Mouse (Mus musculus) midbrain, embryonic 11.5 days (tissue): ENCODE measurements around the gene Atg101. TPM values are rescaled to one million over a fixed set of nuclear protein-coding genes. Genes with fewer than 3 reads are reported as not detected.
A peak's percentile ranks its signal among the peaks of the same experiment; 100 is the strongest.

Source experiments
- ATAC-seq: fragments of 200-750 bp; cut with Nextera tagmentation; 2 replicates; pipeline ENCODE4 v1.8.0; 2017; ENCODE audit warnings: moderate TSS enrichment, moderate library complexity; ENCODE audit not compliant: low FRiP score
- DNase-seq: peaks from one replicate; pipeline ENCODE4 v3.0.0; 2015; ENCODE audit warnings: low spot score; ENCODE audit errors: missing footprints
- H3K27ac ChIP-seq: fragments of 300-500 bp; sonication (generic); 2 replicates; pipeline ENCODE4 v1.5.1; 2014; ENCODE audit warnings: low read depth, low read length
- H3K27me3 ChIP-seq: fragments of 300-500 bp; sonication (generic); 2 replicates; pipeline ENCODE4 v1.6.1; 2014; ENCODE audit warnings: mild to moderate bottlenecking, low read length, moderate library complexity, mixed read lengths; ENCODE audit not compliant: control insufficient read depth, insufficient read depth
- H3K36me3 ChIP-seq: fragments of 300-500 bp; sonication (generic); 2 replicates; pipeline ENCODE4 v1.6.1; 2014; ENCODE audit warnings: mild to moderate bottlenecking, low read length, moderate library complexity, mixed read lengths; ENCODE audit not compliant: control insufficient read depth, insufficient read depth
- H3K4me1 ChIP-seq: fragments of 300-500 bp; sonication (generic); 2 replicates; pipeline ENCODE4 v1.6.1; 2014; ENCODE audit warnings: low read length; ENCODE audit not compliant: control insufficient read depth, insufficient read depth
- H3K4me2 ChIP-seq: fragments of 300-500 bp; sonication (generic); 2 replicates; pipeline ENCODE4 v1.6.1; 2014; ENCODE audit warnings: mild to moderate bottlenecking, moderate library complexity
- H3K4me3 ChIP-seq: fragments of 300-500 bp; sonication (generic); 2 replicates; pipeline ENCODE4 v1.5.1; 2014; ENCODE audit warnings: low read depth, low read length
- H3K9ac ChIP-seq: fragments of 300-500 bp; sonication (generic); 2 replicates; pipeline ENCODE4 v1.6.1; 2014; ENCODE audit warnings: low read length
- H3K9me3 ChIP-seq: fragments of 300-500 bp; sonication (generic); 2 replicates; pipeline ENCODE4 v1.6.1; 2016; ENCODE audit warnings: low read length; ENCODE audit not compliant: control insufficient read depth
- WGBS: fragments of 180-500 bp; shearing (Covaris S2); extraction: QIAGEN DNeasy Blood & Tissue Kit; methylation state at CpG from one replicate; pipeline ENCODE4 v1.1.7; 2014; 5-methylcytosine and 5-hydroxymethylcytosine counted together
- polyA plus RNA-seq: library from polyadenylated mRNA; unstranded; fragments of >200 nt; fragmentation: Nextera tagmentation; extraction: Ambion mirVana; gene quantifications from 2 replicates; pipeline ENCODE4 v1.2.1, GENCODE M21; 2014

Gene Atg101
- 57.9 and 67.4 TPM in 2 replicates for polyA plus RNA-seq

GRCm38 (mm10) chr15:101283911-101284750 is at the start of gene Atg101:
Gene Atg101 (plus strand): TSS chr15:101284272.
- H3K27ac ChIP-seq, result peak within 1 kb of the TSS; percentile 18; the same call in 1 of the 2 replicates
- H3K27me3 ChIP-seq, result no peaks in the 10 kb centered on the region

GRCm38 (mm10) chr15:101234611-101235341 is 49.3 kb upstream of the Atg101 start:
- H3K27ac ChIP-seq, result no peak overlapping the region
- H3K9me3 ChIP-seq, result no peaks in the 10 kb centered on the region
- no peak overlapping the region for H3K4me3 ChIP-seq
- 78% methylated on average over 10 of the region's 10 CpGs for WGBS
- peaks cover 4% of the 10 kb centered on the region; the same call in 1 of the 2 replicates for H3K4me1 ChIP-seq
- H3K4me2 ChIP-seq, result no peak overlapping the region
- DNase-seq (peak; percentile 72), ATAC-seq (no peak)
- no peaks in the 10 kb centered on the region; the same call in 1 of the 2 replicates for H3K27me3 ChIP-seq
- H3K9ac ChIP-seq, result no peak overlapping the region
- H3K36me3 ChIP-seq, result peaks cover 7% of the 10 kb centered on the region; the same call in 1 of the 2 replicates

More at GRCm38 (mm10) chr15:101283911-101284750, at the start of gene Atg101:
- Histone ChIP-seq H3K4me2 (peak within 1 kb of the TSS; percentile 65), H3K4me1 (peaks cover 7% of the 10 kb centered on the region), H3K9ac (peak within 1 kb of the TSS; percentile 86), H3K4me3 (peak within 1 kb of the TSS; percentile 93), H3K36me3 (peaks cover under 1% of the 10 kb centered on the region; the same call in 1 of the 2 replicates), H3K9me3 (no peaks in the 10 kb centered on the region)
- under 1% methylated on average over 61 of the region's 61 CpGs for WGBS
- DNase-seq (peak; percentile 99), ATAC-seq (peak; percentile 95)

- no peak overlapping the region for H3K4me2 ChIP-seq
- ATAC-seq (no peak), DNase-seq (no peak)
- H3K4me1 ChIP-seq, result peaks cover 4% of the 10 kb centered on the region; the same call in 1 of the 2 replicates
- no peak overlapping the region for H3K9ac ChIP-seq
- no peak overlapping the region for H3K4me3 ChIP-seq
- 47% methylated on average over 5 of the region's 5 CpGs for WGBS
- H3K27ac ChIP-seq, result no peak overlapping the region
- H3K27me3 ChIP-seq, result no peaks in the 10 kb centered on the region; the same call in 1 of the 2 replicates
- H3K36me3 ChIP-seq, result peaks cover 5% of the 10 kb centered on the region; the same call in 1 of the 2 replicates
- no peaks in the 10 kb centered on the region for H3K9me3 ChIP-seq
These were observed 48.8 kb upstream of the Atg101 start for GRCm38 (mm10) chr15:101235342-101235698.

- Histone ChIP-seq H3K36me3 (peaks cover 3% of the 10 kb centered on the region; the same call in 1 of the 2 replicates), H3K27me3 (no peaks in the 10 kb centered on the region; the same call in 1 of the 2 replicates), H3K9me3 (no peaks in the 10 kb centered on the region), H3K9ac (no peak overlapping the region), H3K4me1 (peaks cover 5% of the 10 kb centered on the region; the same call in 1 of the 2 replicates), H3K27ac (no peak overlapping the region), H3K4me2 (no peak overlapping the region), H3K4me3 (no peak overlapping the region)
- ATAC-seq (no peak), DNase-seq (no peak)
- WGBS, result 55% methylated on average over 12 of the region's 12 CpGs
These were observed 48.2 kb upstream of the Atg101 start for GRCm38 (mm10) chr15:101235728-101236327.

GRCm38 (mm10) chr15:101236878-101237277 is 47.2 kb upstream of the Atg101 start:
- 6% methylated on average over 3 of the region's 3 CpGs for WGBS
- Histone ChIP-seq H3K9ac (no peak overlapping the region), H3K27ac (no peak overlapping the region), H3K9me3 (no peaks in the 10 kb centered on the region), H3K36me3 (no peaks in the 10 kb centered on the region; the same call in 1 of the 2 replicates), H3K4me1 (peaks cover 7% of the 10 kb centered on the region; the same call in 1 of the 2 replicates), H3K27me3 (no peaks in the 10 kb centered on the region; the same call in 1 of the 2 replicates), H3K4me3 (no peak overlapping the region), H3K4me2 (no peak overlapping the region)
- ATAC-seq (no peak), DNase-seq (peak; percentile 95)

GRCm38 (mm10) chr15:101238885-101239511 is 45.1 kb upstream of the Atg101 start:
- H3K4me2 ChIP-seq, result peak overlapping the region; percentile 45
- peak; percentile 58 for ATAC-seq
- H3K4me3 ChIP-seq, result peak overlapping the region; percentile 17
- peak overlapping the region; percentile 44 for H3K9ac ChIP-seq
- DNase-seq, result peak; percentile 94
- H3K9me3 ChIP-seq, result no peaks in the 10 kb centered on the region
- 6% methylated on average over 27 of the region's 28 CpGs for WGBS
- no peak overlapping the region for H3K27ac ChIP-seq
- no peaks in the 10 kb centered on the region for H3K36me3 ChIP-seq
- no peaks in the 10 kb centered on the region; the same call in 1 of the 2 replicates for H3K27me3 ChIP-seq
- peaks cover 7% of the 10 kb centered on the region; the same call in 1 of the 2 replicates for H3K4me1 ChIP-seq

GRCm38 (mm10) chr15:101239821-101240220 is 44.3 kb upstream of the Atg101 start:
- WGBS, result 64% methylated on average over 8 of the region's 8 CpGs
- no peaks in the 10 kb centered on the region for H3K9me3 ChIP-seq

GRCm38 (mm10) chr15:101240799-101241204 is 43.3 kb upstream of the Atg101 start:
- Histone ChIP-seq H3K9ac (no peak overlapping the region), H3K4me2 (no peak overlapping the region), H3K9me3 (no peaks in the 10 kb centered on the region), H3K27me3 (no peaks in the 10 kb centered on the region; the same call in 1 of the 2 replicates), H3K27ac (no peak overlapping the region), H3K36me3 (no peaks in the 10 kb centered on the region), H3K4me3 (no peak overlapping the region), H3K4me1 (peaks cover 4% of the 10 kb centered on the region; the same call in 1 of the 2 replicates)
- WGBS, result 12% methylated on average over 10 of the region's 10 CpGs
- ATAC-seq, result peak; percentile 45
- DNase-seq, result peak; percentile 98

More at GRCm38 (mm10) chr15:101239821-101240220, 44.3 kb upstream of the Atg101 start:
- no peak overlapping the region for H3K4me3 ChIP-seq
- no peak overlapping the region for H3K27ac ChIP-seq
- H3K36me3 ChIP-seq, result no peaks in the 10 kb centered on the region
- H3K4me1 ChIP-seq, result peaks cover 7% of the 10 kb centered on the region; the same call in 1 of the 2 replicates
- ATAC-seq (no peak), DNase-seq (no peak)
- no peak overlapping the region for H3K9ac ChIP-seq
- no peaks in the 10 kb centered on the region; the same call in 1 of the 2 replicates for H3K27me3 ChIP-seq
- no peak overlapping the region for H3K4me2 ChIP-seq
